Mouse (Mus musculus) lung, adult 2 months (tissue): ENCODE data around the gene Smarcc1.

Experiments
- CTCF ChIP-seq: fragments of 200-500 bp; IDR thresholded peaks from 2 replicates; pipeline ENCODE4 v1.5.1; 2011; ENCODE audit warnings: mild to moderate bottlenecking, low read length, control low read depth; ENCODE audit not compliant: insufficient read depth
- POLR2A ChIP-seq: fragments of 200-500 bp; IDR thresholded peaks from 2 replicates; pipeline ENCODE4 v1.6.1; 2011; ENCODE audit warnings: low read depth, mild to moderate bottlenecking, control low read depth, low read length, borderline replicate concordance; ENCODE audit errors: extremely low read depth

DNA sequence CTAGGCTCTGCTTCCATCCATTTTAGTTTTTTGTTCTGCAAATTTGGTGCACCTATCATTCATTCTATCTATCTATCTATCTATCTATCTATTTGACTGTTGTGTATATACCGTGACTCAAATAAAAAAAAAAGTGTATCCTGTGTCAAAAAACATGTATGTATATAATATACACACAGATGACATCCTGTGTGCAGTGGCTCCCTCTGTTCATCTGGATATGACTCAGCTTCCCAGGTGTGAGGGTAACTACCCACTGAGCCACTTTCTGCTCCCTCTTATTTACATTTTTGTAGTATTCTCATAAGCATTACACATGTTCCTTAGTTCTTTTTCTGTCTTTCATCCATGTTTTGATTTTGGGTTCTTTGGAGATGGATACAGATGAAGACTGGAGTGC lies 24.6 kb downstream of the Smarcc1 start:
- TF ChIP-seq POLR2A = no peak
- TF ChIP-seq CTCF = no peak
